Mouse (Mus musculus) left cerebral cortex, postnatal 36 days (tissue): ENCODE results near the gene Vash1. TPM values are rescaled to one million over a fixed set of nuclear protein-coding genes. Genes with fewer than 3 reads are reported as not detected.

ENCODE experiments used
- DNase-seq, 2 experiments: peaks; one replicate each; pipeline ENCODE4 v3.0.0; 2021 to 2022; ENCODE audit warnings: low spot score in 2 of 2, mixed read lengths in 1 of 2
- intact Hi-C: fragments of 180-260 bp; cut with DNase I; formaldehyde crosslinking; loops from one replicate; pipeline ENCODE4 v1.15.1; 2025
- total RNA-seq, 2 experiments: library from RNA; stranded (reverse); gene quantifications; 2 replicates each; pipeline ENCODE4 v1.2.3; 2021

The Vash1 gene
- total RNA-seq, 2 experiments from 2014 or later = 38.9 to 43.5 TPM

DNA sequence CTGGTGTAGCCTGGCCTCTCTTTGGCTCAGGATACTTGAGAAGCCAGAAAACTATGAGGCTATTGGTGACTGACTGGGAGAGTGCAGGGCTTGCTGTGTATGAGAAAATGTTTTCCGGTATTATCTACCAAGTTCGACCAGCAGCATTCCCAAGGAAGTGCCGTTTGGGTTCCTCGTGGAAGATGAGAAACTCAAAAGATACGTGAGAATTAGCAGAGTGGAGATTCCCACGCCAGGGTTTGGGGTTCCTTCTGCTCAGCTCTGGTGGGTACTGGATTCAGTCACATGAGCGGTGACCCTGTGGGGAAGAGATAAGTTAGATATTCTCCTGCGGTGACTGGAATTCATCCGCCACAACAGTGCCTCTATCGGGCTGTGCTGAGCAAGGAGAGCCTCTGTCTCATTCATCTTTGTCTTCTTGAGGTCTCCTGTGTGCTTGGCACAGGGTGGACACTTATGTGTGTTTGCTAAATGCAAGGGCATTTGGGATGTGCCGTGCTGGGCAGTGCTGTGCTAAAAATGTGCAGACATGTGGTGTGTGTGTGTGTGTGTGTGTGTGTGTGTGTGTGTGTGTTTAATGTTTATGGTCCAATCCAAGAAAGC, 2.2 kb downstream of the Vash1 start:
- peak in 1 of 2 experiments; percentile 21 for DNase-seq
- intact Hi-C loops = no loop called here

DNA sequence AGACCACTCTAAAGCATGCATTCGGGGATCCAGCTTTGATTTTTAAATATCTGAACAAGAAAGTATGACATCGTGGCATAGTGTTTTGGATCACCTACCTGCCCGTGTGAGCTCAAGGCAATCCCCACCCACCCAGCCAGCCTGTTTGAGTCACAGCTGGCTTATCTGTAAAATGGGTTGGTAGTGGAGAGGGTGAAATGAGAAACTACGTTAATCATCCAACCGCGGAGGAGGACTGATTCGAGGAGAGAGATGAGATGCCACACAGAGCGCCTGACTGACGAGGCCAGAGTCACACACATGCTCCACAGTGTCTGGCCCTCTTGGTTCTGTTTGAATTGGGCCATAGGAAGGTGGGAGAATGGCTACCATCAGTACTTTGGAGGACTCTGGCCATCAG, 3.1 kb downstream of the Vash1 start:
- intact Hi-C loops = no loop called here

DNA sequence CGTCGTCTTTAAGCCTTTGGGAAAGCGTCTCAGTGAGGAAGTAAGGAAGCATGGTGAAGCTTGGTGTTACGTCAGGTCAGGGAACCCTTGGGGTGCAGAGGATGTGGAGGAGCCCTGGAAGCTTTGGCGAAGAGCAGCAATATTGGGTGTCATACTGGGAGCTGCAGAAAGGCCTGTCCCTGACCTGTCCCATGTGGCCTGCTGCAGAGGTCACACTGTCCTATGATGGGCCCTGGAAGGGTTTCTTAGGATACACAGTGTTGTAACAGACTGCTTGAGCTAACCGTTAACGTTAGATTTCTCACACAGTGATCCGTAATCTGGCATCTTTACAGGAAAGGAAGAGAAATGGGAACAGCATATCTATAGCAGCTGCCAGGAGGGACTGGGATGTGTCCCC, 3.7 kb downstream of the Vash1 start:
- peak in 1 of 2 experiments; percentile 14 for DNase-seq
- intact Hi-C loops = no loop called here

More for the DNA sequence above, 3.1 kb downstream of the Vash1 start:
- DNase-seq = peak in 1 of 2 experiments; percentile 16

DNA sequence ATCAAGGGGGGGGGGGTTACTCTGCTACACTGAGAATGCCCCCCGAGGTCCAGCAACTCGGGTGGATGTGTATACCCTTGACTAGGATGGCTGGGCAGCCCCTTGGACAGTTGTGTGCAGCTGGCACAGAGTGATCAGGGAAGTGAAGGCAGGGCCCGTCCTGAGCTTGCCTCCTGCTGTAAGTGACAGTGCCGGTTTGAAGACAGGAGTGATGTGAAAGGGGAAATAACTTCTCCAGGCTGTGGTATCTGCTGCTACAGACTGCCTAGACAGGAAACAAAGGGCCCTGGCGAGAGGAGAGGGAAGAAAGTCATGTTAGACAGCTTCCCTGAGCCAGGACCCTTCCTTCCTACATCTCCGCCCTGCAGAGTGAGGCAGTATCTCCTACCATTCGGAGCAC, 5.2 kb downstream of the Vash1 start:
- intact Hi-C loops = no loop called here
- DNase-seq = peak in 1 of 2 experiments; percentile 5

GRCm38 (mm10) chr12:86685275-86685674, 6.8 kb downstream of the Vash1 start:
- DNase-seq = peak; percentile 59 to 74
- intact Hi-C loops = no loop called here

DNA sequence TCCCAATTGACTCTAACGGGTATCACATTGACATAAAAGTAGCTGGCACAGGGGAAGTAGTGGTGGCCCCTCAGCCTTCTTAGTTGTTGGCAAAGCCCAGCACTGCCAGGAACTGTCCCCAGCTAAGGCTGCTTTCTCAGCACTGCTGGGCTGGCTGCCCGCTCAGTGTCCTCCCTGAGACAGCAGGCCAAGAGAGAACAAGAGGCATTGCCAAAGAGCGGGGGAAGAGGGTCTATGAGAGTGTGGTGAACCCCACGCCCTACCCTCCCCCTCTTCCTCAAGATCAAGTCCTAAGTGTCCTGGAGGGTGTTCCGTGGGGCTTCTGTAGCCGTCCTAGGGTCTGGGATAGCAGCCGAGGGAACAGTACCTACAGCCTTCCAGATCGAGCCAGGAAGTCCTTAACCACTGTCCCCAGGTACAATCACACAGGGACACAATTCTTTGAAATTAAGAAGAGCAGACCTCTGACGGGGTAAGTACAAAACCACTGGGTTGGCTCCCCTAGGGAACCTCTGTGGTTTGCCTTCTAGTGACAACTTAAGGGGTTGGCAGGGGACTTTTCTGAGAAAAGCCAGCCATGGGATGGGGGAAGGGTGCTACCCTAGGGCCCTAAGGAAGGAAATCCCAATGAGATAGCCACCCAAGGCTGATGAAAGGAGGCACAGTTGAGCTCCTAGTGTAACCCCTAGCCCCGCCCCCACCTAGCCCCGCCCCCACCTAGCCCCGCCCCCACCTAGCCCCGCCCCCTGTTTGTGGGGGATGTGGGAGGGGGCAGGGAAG, 8.2 kb downstream of the Vash1 start:
- DNase-seq = peak in 1 of 2 experiments; percentile 37
- intact Hi-C loops = no loop called here

GRCm38 (mm10) chr12:86687445-86687955, 9.0 kb downstream of the Vash1 start:
- intact Hi-C loops = no loop called here
- no peak for DNase-seq

DNA sequence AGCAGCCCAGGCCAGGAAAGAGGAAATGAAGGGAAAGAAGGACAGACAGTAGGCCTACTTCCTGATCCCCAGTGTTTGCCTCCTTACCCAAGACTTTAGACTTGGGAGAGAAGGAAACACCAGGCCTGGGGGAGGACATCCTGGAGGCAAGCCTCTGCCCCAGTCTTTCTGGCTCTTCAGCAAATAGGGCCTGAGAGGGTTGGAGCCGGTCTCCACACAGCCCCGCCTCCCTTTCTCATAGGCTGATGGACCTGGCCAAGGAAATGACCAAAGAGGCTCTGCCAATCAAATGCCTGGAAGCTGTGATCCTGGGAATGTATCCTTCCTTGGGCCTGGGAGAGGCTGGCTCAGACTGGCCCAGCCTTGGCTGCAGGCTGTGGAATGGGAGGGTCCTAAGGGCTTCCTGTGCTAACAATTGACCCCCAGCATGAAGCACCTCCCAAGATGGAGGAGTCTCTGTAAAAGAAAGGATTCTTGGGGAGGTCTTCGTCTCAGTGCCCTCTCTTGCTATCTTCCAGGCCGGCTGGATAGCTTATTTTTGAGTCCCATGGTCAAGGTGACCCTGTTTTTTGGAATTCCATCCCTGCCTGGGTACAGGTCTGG, 9.6 kb downstream of the Vash1 start:
- DNase-seq = no peak
- intact Hi-C loops = no loop called here

DNA sequence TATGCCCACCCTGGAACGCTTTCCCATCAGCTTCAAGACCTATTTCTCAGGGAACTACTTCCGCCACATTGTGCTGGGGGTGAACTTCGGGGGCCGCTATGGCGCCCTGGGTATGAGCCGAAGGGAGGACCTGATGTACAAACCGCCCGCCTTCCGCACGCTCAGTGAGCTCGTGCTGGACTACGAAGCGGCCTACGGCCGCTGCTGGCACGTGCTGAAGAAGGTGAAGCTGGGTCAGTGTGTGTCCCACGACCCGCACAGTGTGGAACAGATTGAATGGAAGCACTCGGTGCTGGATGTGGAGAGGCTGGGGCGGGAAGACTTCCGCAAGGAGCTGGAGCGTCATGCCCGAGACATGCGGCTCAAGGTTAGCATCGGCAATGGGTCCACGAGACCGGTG, 10.4 kb downstream of the Vash1 start:
- no peak for DNase-seq
- intact Hi-C loops = no loop called here

DNA sequence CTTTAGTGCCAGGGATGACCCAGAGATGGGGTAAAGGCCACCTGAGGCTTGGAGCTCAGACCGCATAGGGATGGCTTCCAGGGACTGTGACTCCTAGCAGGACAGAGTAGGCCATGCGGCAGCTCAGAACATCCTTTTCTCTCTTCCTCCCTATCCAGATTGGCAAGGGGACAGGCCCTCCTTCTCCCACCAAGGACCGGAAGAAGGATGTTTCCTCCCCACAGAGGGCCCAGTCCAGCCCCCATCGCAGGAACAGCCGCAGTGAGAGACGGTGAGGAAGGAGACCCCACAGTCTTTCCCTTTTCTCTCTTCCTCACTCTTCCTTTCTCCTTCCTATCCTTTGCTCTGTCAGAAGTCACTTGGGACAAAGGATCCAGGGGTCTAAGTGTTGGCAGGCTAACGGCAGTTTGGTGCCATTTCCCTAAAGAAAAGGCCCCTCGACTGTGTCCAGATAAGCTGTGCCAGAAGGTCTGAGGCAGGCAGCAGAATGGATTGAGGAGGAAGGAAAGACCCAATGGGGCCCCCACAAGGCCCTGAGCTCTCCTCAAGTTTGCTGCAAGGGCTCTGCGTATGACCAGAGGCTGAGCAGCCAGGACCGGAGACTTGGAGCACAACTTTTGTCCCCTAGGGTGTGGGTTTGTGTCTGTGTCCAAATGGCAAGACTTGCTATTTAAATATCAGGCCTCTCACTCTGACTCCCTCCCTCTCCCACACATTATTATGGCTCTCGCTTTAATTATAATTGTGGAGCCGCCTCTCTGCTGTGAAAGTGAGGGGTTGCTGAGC, 12.4 kb downstream of the Vash1 start:
- intact Hi-C loops = no loop called here
- peak in 1 of 2 experiments; percentile 11 for DNase-seq

- DNase-seq = no peak
- intact Hi-C loops = no loop called here
These were observed 14.2 kb downstream of the Vash1 start for GRCm38 (mm10) chr12:86692471-86693356.

DNA sequence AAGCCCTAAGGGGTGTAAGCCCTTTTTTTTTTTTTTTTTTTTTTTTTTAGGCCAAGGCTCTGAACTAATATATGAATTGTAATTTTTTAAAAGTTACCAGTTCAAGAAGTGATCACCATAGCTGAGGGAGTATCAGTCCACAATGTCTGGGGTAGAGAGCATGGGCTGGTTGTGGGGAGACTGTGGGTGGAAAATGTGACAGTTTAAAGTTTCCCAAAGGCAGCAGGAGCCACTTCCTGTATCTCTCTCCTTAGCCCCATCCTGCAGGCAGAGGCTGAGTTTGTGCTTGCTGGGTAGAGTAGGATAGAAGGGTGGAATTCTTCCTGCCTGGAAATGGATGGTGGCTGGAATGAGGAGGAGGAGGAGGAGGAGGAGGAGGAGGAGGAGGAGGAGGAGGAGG, 14.9 kb downstream of the Vash1 start:
- intact Hi-C loops = no loop called here
- DNase-seq = no peak

DNA sequence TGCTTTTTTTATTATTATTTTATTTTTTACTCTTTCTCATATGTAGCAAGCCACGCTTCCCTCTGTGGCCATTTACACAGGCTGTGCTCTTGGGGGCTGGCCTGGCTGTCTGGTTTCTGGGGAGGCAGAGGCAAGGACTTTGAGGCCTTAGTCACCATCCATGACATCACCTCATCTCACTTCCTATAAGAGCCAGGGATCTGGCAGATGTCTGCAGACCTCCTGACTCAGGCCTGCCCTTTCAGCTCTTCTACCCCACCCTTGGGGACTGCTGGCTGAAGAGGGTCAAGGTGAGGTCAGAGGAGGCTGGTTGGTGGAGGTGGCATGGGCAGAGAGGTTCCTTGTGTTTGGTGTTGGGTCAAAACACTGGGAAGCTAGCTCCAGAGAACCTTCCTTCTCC, 15.9 kb downstream of the Vash1 start:
- no peak for DNase-seq
- intact Hi-C loops = no loop called here

DNA sequence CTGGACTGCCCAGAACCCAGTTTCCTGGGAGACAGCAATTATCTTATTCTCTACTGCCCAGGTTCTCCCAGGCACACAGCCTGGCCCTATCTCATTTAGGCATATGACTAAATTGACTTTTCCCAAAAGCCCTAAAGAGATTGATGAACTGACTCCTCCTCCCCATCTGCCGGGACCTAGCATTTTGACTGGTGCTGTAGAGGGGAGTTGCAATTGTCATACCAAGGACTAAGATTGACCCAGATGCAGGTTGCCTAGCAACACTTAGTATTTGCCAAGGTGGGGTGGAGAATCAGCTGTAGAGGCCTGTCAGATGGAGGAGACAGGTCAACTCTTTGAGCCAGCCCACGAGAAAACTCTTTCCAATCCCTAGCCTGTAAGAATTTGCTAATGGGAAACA, 19.5 kb downstream of the Vash1 start:
- intact Hi-C loops = no loop called here

GRCm38 (mm10) chr12:86698537-86698936, 20.0 kb downstream of the Vash1 start:
- DNase-seq = no peak
- intact Hi-C loops = no loop called here

More for the DNA sequence above, 19.5 kb downstream of the Vash1 start:
- no peak for DNase-seq

DNA sequence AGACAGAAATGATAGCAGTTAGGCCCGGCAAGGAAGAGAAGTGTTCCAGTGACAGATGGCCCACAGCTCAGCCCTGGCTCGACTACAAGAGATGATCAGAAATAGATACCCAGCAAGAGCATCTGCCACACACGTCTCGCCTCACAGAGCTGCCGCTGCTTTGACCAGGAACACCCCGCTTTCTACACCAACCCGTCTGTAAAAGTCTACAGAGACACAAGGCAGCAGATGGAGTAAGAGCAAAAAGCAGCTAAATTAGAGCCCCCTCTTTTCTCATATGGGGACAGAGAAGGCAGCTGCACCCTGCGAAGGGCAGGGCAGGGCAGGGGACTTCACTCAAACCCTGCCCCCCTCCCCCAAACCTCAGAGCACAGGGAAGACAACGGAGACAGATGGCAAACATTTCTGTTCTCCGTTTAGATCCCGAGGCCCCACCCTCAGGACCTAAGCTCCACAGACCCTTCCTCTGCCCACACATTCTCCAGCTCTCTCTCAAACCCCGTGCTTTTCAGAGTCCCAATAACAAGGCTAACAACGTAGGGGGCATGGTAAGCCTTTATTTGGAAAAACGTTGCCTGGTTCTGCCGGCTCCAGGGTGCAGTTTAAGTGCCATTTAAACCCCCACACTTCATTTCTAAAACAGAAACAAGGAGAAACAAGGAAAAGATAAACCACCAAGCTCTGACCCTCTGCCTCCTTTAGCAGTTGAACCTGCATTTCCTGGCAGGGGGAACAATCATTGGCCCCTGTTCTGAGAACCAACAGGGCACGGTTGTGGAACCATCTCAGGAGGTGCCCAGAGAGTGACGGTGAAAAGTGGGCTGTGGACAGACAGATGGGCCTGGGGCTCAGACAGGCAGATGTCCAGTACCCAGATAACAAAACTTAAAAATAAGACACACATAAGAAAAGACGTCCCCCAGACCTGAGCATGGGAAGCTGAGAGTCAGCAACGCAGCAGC, 21.7 kb downstream of the Vash1 start:
- intact Hi-C loops = loop anchor here (5.0 kb wide), 1 partner anchor 202 kb away; no protein-coding TSS in a partner anchor
- DNase-seq = peak; percentile 87

- no peak for DNase-seq
- intact Hi-C loops = loop anchor here (5.0 kb wide), 1 partner anchor 201 kb away; no protein-coding TSS in a partner anchor
These were observed 22.4 kb downstream of the Vash1 start for GRCm38 (mm10) chr12:86700927-86701310.

GRCm38 (mm10) chr12:86701491-86701890, 23.0 kb downstream of the Vash1 start:
- no peak for DNase-seq
- intact Hi-C loops = loop anchor here (5.0 kb wide), 1 partner anchor 201 kb away; no protein-coding TSS in a partner anchor
